Mouse (Mus musculus) lung, adult 2 months (tissue): ENCODE measurements at regions not wholly inside any gene's neighbourhood (a gene's known extent, or its start where the extent isn't known, plus 50 kb on each side); places are given as distances from the start of the nearest gene placed in this dataset.

ENCODE experiments used
- CTCF ChIP-seq: fragments of 200-500 bp; IDR thresholded peaks from 2 replicates; pipeline ENCODE4 v1.5.1; 2011; ENCODE audit warnings: mild to moderate bottlenecking, low read length, control low read depth; ENCODE audit not compliant: insufficient read depth
- POLR2A ChIP-seq: fragments of 200-500 bp; IDR thresholded peaks from 2 replicates; pipeline ENCODE4 v1.6.1; 2011; ENCODE audit warnings: low read depth, mild to moderate bottlenecking, control low read depth, low read length, borderline replicate concordance; ENCODE audit errors: extremely low read depth

GRCm38 (mm10) chr4:32149171-32149570, 89.4 kb upstream of the Bach2 start:
- TF ChIP-seq POLR2A (no peak), CTCF (no peak)
